Mouse (Mus musculus) heart, postnatal 0 days (tissue): ENCODE results near the gene Itpripl1. TPM values are rescaled to one million over a fixed set of nuclear protein-coding genes. Genes with fewer than 3 reads are reported as not detected.
A peak's percentile ranks its signal among the peaks of the same experiment; 100 is the strongest.
"Not testable (repeated sequence)": the region's sequence is repeated elsewhere in the genome, so short reads cannot be mapped to it uniquely, and the experiment has no call there.

Experiments used
- ATAC-seq: fragments of 200-750 bp; cut with Nextera tagmentation; 2 replicates; pipeline ENCODE4 v1.8.0; 2017; ENCODE audit warnings: low read depth, moderate number of reproducible peaks, moderate library complexity; ENCODE audit not compliant: insufficient read depth
- DNase-seq: peaks from one replicate; pipeline ENCODE4 v3.0.0-alpha.2; 2016; ENCODE audit warnings: low spot score
- H3K27ac ChIP-seq: fragments of 300-500 bp; sonication (generic); 2 replicates; pipeline ENCODE4 v1.5.1; 2014; ENCODE audit warnings: low read depth, mild to moderate bottlenecking
- H3K27me3 ChIP-seq: fragments of 300-500 bp; sonication (generic); 2 replicates; pipeline ENCODE4 v1.6.1; 2014; ENCODE audit warnings: low read length, mixed read lengths; ENCODE audit not compliant: control insufficient read depth, insufficient read depth
- H3K36me3 ChIP-seq: fragments of 300-500 bp; sonication (generic); replicated peaks from 2 replicates; pipeline ENCODE4 v1.6.1; 2014; ENCODE audit warnings: low read length, mixed read lengths; ENCODE audit not compliant: control insufficient read depth, insufficient read depth
- H3K4me1 ChIP-seq: fragments of 300-500 bp; sonication (generic); 2 replicates; pipeline ENCODE4 v1.6.1; 2014; ENCODE audit warnings: antibody characterized with exemption; ENCODE audit not compliant: control insufficient read depth, insufficient read depth
- H3K4me2 ChIP-seq: fragments of 300-500 bp; sonication (generic); 2 replicates; pipeline ENCODE4 v1.6.1; 2014; ENCODE audit warnings: low read depth, mild to moderate bottlenecking, low read length, moderate library complexity
- H3K4me3 ChIP-seq: fragments of 300-500 bp; sonication (generic); 2 replicates; pipeline ENCODE4 v1.5.1; 2014; ENCODE audit warnings: low read depth, low read length
- H3K9ac ChIP-seq: fragments of 300-500 bp; sonication (generic); replicated peaks from 2 replicates; pipeline ENCODE4 v1.6.1; 2014; ENCODE audit warnings: low read depth, low read length, mixed read lengths
- H3K9me3 ChIP-seq: fragments of 300-500 bp; sonication (generic); replicated peaks from 2 replicates; pipeline ENCODE4 v1.6.1; 2016; ENCODE audit warnings: low read length; ENCODE audit not compliant: control insufficient read depth
- CTCF ChIP-seq: IDR thresholded peaks from 2 replicates; pipeline ENCODE4 v1.5.1; 2016; ENCODE audit warnings: antibody characterized with exemption, control low read depth, low read depth
- EP300 ChIP-seq: IDR thresholded peaks from 2 replicates; pipeline ENCODE4 v1.6.1; 2016; ENCODE audit warnings: antibody characterized with exemption, low read depth
- WGBS: fragments of 180-500 bp; shearing (Covaris S2); extraction: QIAGEN DNeasy Blood & Tissue Kit; methylation state at CpG from one replicate; pipeline ENCODE4 v1.1.7; 2014; 5-methylcytosine and 5-hydroxymethylcytosine counted together
- polyA plus RNA-seq: library from polyadenylated mRNA; unstranded; fragments of >200 nt; fragmentation: Nextera tagmentation; extraction: Ambion mirVana; gene quantifications from 2 replicates; pipeline ENCODE4 v1.2.1, GENCODE M21; 2015
- total RNA-seq: library from RNA; depleted of rRNA; stranded (reverse); fragments of >200 nt; gene quantifications from 2 replicates; pipeline ENCODE4 v1.2.3, GENCODE M21; 2014; ENCODE audit warnings: low replicate concordance

The Itpripl1 gene
- total and polyA plus RNA-seq, 2 experiments from 2014 or later, result 10.2 to 13.6 TPM

- H3K4me2 ChIP-seq, result no peak overlapping the region
- H3K4me1 ChIP-seq, result peaks cover 11% of the 10 kb centered on the region; the same call in 1 of the 2 replicates
- H3K27me3 ChIP-seq, result no peaks in the 10 kb centered on the region
- no peak overlapping the region for H3K9ac ChIP-seq
- H3K9me3 ChIP-seq, result no peaks in the 10 kb centered on the region
- DNase-seq, result no peak
- ATAC-seq, result no peak
- H3K36me3 ChIP-seq, result peaks cover 8% of the 10 kb centered on the region
- WGBS, result 79% methylated on average over 4 of the region's 4 CpGs
- TF ChIP-seq CTCF (no peak), EP300 (no peak)
- H3K4me3 ChIP-seq, result no peak overlapping the region
- H3K27ac ChIP-seq, result no peak overlapping the region
These were observed 4.8 kb downstream of the Itpripl1 start for GRCm38 (mm10) chr2:127138449-127138848.

DNA sequence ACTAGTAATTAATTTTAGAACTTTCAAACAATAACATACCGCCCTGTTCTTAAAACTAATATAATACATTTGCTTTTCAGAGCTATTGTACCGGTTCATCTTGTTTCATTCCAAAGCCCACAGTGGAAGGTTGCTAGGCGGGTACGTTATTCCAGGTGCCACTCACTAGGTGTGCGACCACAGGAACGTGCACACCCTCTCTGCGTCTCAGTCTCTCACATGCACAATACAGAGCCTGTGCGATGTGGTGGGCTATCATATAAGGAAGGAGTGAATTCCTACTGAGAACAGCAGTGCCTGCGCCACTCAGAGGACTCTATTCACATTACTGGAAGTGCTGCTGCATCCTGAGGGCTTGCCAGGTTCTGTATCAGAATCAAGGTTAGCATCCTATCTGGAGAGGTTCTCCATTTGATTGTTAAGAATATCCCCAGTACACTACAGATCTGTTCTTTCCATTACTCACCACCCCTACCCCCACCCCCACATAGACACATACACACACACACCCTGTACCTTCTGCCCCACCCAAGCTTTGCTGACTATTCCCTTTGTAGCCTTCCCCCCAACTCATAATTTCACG is 5.3 kb downstream of the Itpripl1 start:
- DNase-seq (no peak), ATAC-seq (no peak)
- Histone ChIP-seq H3K27me3 (no peaks in the 10 kb centered on the region), H3K4me2 (no peak overlapping the region), H3K9me3 (no peaks in the 10 kb centered on the region), H3K9ac (no peak overlapping the region), H3K4me1 (peaks cover 14% of the 10 kb centered on the region), H3K27ac (no peak overlapping the region), H3K36me3 (peaks cover 8% of the 10 kb centered on the region), H3K4me3 (no peak overlapping the region)
- TF ChIP-seq EP300 (no peak), CTCF (no peak)
- WGBS, result 84% methylated on average over 10 of the region's 10 CpGs

- no peak for TF ChIP-seq CTCF
- TF ChIP-seq EP300, result 0 out of 2 replicates have a peak, but pooled peaks have one; percentile 20
- Histone ChIP-seq H3K4me1 (peaks cover 24% of the 10 kb centered on the region), H3K27me3 (no peaks in the 10 kb centered on the region), H3K9me3 (no peaks in the 10 kb centered on the region), H3K4me2 (peak overlapping the region; percentile 28), H3K36me3 (peaks cover 8% of the 10 kb centered on the region), H3K27ac (0 out of 2 replicates have a peak overlapping the region, but pooled peaks have one; percentile 36), H3K4me3 (no peak overlapping the region), H3K9ac (no peak overlapping the region; the same call in 1 of the 2 replicates)
- DNase-seq, result peak; percentile 36
- 0% methylated on average over 5 of the region's 5 CpGs for WGBS
- ATAC-seq, result no peak
These were observed 6.3 kb downstream of the Itpripl1 start for GRCm38 (mm10) chr2:127136979-127137378.

- not testable (repeated sequence) for DNase-seq, H3K9me3 ChIP-seq, H3K36me3 ChIP-seq, H3K4me3 ChIP-seq, H3K4me2 ChIP-seq, ATAC-seq, H3K27me3 ChIP-seq, H3K9ac ChIP-seq, H3K27ac ChIP-seq
- H3K4me1 ChIP-seq, result peaks cover 27% of the 10 kb centered on the region
- 40% methylated on average over 2 of the region's 3 CpGs for WGBS
- peak; percentile 21; the same call in 1 of the 2 replicates for TF ChIP-seq CTCF
These were observed 8.0 kb downstream of the Itpripl1 start for GRCm38 (mm10) chr2:127135255-127135654.

GRCm38 (mm10) chr2:127133621-127134461 is 9.4 kb downstream of the Itpripl1 start, which contains the start of gene Ncaph:
Ncaph (minus strand) TSS chr2:127133954.
- Histone ChIP-seq H3K4me3 (peak within 1 kb of the TSS; percentile 65), H3K9me3 (no peaks in the 10 kb centered on the region), H3K27me3 (no peaks in the 10 kb centered on the region), H3K27ac (peak within 1 kb of the TSS; percentile 88), H3K36me3 (no peaks in the 10 kb centered on the region), H3K4me2 (peak within 1 kb of the TSS; percentile 72), H3K9ac (peak within 1 kb of the TSS; percentile 59), H3K4me1 (peaks cover 27% of the 10 kb centered on the region)
- 1% methylated on average over 56 of the region's 57 CpGs for WGBS
- ATAC-seq, result peak; percentile 93
- DNase-seq, result peak; percentile 85
- TF ChIP-seq CTCF, result no peak
- no peak for TF ChIP-seq EP300
